Mouse (Mus musculus) layer of hippocampus, postnatal 25 days (tissue): ENCODE data around the gene Tmem252. TPM values are rescaled to one million over a fixed set of nuclear protein-coding genes. Genes with fewer than 3 reads are reported as not detected.

ENCODE experiments used
- DNase-seq, 2 experiments: peaks; one replicate each; pipeline ENCODE4 v3.0.0; 2022; ENCODE audit warnings: mixed read lengths in 2 of 2, low spot score in 1 of 2; ENCODE audit errors: extremely low spot score in 1 of 2
- total RNA-seq, 2 experiments: library from RNA; stranded (reverse); gene quantifications; 2 replicates each; pipeline ENCODE4 v1.2.3; 2021

The Tmem252 gene
- under 1 TPM; 0.35 to 0.49 TPM for total RNA-seq

- no peak for DNase-seq
These were observed at the start of gene Tmem252 for GRCm38 (mm10) chr19:24673762-24674161. TSS of gene Tmem252 (plus strand) at chr19:24674008.

GRCm38 (mm10) chr19:24628049-24628448, 45.8 kb upstream of the Tmem252 start:
- no peak for DNase-seq

- no peak for DNase-seq
These were observed 40.8 kb upstream of the Tmem252 start for GRCm38 (mm10) chr19:24633008-24633407.

GRCm38 (mm10) chr19:24634602-24635001, 39.2 kb upstream of the Tmem252 start:
- peak; percentile 51 to 74 for DNase-seq

GRCm38 (mm10) chr19:24636616-24637015, 37.2 kb upstream of the Tmem252 start:
- DNase-seq = no peak

- no peak for DNase-seq
These were observed 35.8 kb upstream of the Tmem252 start for GRCm38 (mm10) chr19:24637988-24638387.

GRCm38 (mm10) chr19:24640982-24641381, 32.8 kb upstream of the Tmem252 start:
- no peak for DNase-seq

GRCm38 (mm10) chr19:24644971-24645370, 28.8 kb upstream of the Tmem252 start:
- no peak for DNase-seq

- no peak for DNase-seq
These were observed 27.5 kb upstream of the Tmem252 start for GRCm38 (mm10) chr19:24646162-24646829.

GRCm38 (mm10) chr19:24648016-24648415, 25.8 kb upstream of the Tmem252 start:
- DNase-seq = no peak

- no peak for DNase-seq
These were observed 23.4 kb upstream of the Tmem252 start for GRCm38 (mm10) chr19:24650428-24650827.

GRCm38 (mm10) chr19:24651595-24651994, 22.2 kb upstream of the Tmem252 start:
- no peak for DNase-seq

GRCm38 (mm10) chr19:24652342-24653019, 21.3 kb upstream of the Tmem252 start:
- no peak for DNase-seq

GRCm38 (mm10) chr19:24653230-24653799, 20.5 kb upstream of the Tmem252 start:
- no peak for DNase-seq

GRCm38 (mm10) chr19:24656981-24657380, 16.8 kb upstream of the Tmem252 start:
- no peak for DNase-seq

GRCm38 (mm10) chr19:24662346-24662745, 11.5 kb upstream of the Tmem252 start:
- no peak for DNase-seq

- no peak for DNase-seq
These were observed 8.0 kb upstream of the Tmem252 start for GRCm38 (mm10) chr19:24665771-24666170.

- no peak for DNase-seq
These were observed 6.3 kb upstream of the Tmem252 start for GRCm38 (mm10) chr19:24667527-24667926.

- DNase-seq = no peak
These were observed 2.2 kb upstream of the Tmem252 start for GRCm38 (mm10) chr19:24671571-24671970.

GRCm38 (mm10) chr19:24672366-24672960, 1.3 kb upstream of the Tmem252 start:
- no peak for DNase-seq

GRCm38 (mm10) chr19:24673331-24673730, 477 bp upstream of the Tmem252 start:
- DNase-seq = no peak
